Mouse (Mus musculus): Measurements from ENCODE around the gene Hist4h4. TPM values are rescaled to one million over a fixed set of nuclear protein-coding genes. Genes with fewer than 3 reads are reported as not detected.

Hist4h4 gene
- 0.08 and 0.10 TPM in 2 replicates for polyA plus RNA-seq (2021; fragmentation: Nextera tagmentation)
- long read RNA-seq, experiment 1, result 0 reads
- long read RNA-seq, experiment 2, result 0 reads

DNA sequence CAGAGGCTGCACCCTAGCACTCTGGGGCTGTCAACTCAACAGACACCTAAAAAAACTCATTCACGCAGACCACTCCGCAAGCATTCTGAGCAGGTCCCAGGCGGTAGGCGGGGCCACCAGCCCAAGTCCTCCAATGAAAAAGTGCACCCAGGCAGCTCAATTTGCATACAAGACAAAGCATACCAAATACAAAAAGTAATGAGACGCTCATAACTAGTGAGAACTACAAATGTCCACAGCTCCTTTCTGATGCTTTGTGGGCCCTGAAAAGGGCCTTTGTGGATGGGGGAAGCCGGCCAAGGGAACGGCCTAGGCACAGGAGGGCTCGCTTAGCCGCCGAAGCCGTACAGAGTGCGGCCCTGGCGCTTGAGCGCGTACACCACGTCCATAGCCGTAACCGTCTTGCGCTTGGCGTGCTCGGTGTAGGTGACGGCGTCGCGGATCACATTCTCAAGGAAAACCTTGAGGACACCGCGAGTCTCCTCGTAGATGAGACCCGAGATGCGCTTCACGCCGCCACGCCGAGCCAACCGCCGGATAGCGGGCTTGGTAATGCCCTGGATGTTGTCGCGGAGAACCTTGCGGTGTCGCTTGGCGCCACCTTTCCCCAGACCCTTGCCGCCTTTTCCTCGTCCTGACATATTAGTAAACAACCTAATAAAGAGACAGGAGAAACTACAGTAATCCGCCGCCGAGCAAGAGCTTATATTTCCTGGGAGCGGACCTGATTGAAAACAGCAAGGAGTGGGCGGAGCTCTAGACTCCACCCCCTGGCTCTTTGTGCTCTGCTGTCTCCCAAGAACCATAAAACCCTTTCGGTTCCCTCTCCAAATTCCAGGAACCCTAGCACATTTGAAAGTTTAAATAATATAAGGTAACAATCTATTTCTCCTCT is at the start of gene Hist4h4:
TSS of gene Hist4h4 (minus strand) at position 677 of the 895 bp plus-strand sequence.

DNA sequence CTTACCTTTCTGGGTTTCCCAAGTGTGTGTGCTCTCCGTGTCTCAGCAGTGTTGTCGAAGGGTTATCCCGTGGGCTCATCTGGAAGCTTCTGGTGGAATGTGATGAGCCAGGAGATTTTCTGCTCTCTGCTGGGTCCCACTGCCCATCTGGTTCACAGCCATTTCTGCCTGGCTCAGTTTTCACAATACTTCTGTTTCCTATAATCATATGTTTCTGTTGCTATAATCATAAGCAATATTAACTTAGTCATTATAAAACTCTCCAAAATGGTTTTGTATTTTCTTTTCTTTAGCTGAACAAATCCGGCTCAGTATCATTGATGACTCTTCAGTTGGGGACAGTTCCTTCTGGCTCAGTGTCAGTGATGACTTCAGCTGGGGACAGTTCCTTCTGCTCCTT is 31.1 kb upstream of the Hist4h4 start, which contains the start of gene Smco3:
TSS of gene Smco3 (minus strand) at position 101 of the 400 bp plus-strand sequence.

DNA sequence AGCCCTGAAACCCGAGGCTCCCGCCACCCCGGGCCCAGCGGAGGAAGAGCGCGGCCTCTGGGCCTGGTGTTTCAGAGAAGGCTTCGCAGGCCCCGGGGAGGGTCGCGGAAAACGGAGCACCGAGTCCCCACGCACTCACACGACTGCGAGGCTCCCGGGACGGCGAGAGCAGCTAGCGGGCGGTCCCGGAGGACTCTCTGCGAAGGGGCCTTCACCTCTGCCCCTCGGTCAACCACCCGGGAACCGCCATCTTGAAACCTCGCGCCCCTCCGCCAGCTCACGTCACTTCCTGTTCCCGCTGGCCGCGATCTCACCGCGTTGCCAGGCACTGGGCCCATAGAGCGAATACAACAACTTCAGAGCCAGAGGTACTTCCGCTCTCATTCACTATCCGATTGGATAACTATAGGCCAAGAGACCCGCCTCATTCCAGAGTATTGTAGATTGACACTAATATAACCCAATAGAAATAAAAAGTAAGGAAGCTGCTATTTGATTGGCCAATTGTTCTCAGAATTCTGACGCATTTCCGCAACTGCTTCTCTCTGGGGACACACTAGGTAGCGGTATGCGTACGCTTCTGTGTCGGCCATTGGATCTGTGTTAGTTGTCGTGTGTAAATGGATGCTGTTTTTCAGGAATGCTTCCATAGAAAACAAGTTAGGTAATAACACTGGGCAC is 23.8 kb upstream of the Hist4h4 start, which contains the start of gene Wbp11:
TSS of gene Wbp11 (minus strand) at position 353 of the 681 bp plus-strand sequence.

GRCm38 (mm10) chr6:136827516-136827880 is 23.3 kb upstream of the Hist4h4 start, which contains the start of gene BC049715:
BC049715 (plus strand) TSS chr6:136827626.

GRCm38 (mm10) chr6:136808014-136808417 is 3.8 kb upstream of the Hist4h4 start, which contains the start of gene H2afj:
H2afj (plus strand) TSS chr6:136808244.

GRCm38 (mm10) chr6:136781377-136781986 is 22.7 kb downstream of the Hist4h4 start, which contains the start of gene Gucy2c:
Gucy2c (minus strand) TSS chr6:136781765.

Small RNA genes within 50 kb of the gene (microRNA-seq; reads per million reads assigned to microRNA genes)
- gene Gm44364, result not detected

Other genes starting within 250 kb of the Hist4h4 start
- gene Plbd1, start 142.5 kb downstream of the Hist4h4 start, polyA plus RNA-seq (2021; fragmentation: Nextera tagmentation), result 0.11 and 0.55 TPM in 2 replicates
- 0.04 and 0.05 TPM in 2 replicates for gene Gucy2c, start 22.6 kb downstream of the Hist4h4 start, polyA plus RNA-seq (2021; fragmentation: Nextera tagmentation)
- gene H2afj, start 3.8 kb upstream of the Hist4h4 start, polyA plus RNA-seq (2021; fragmentation: Nextera tagmentation), result 223 and 234 TPM in 2 replicates
- 4.6 and 6.7 TPM in 2 replicates for gene BC049715, start 23.2 kb upstream of the Hist4h4 start, polyA plus RNA-seq (2021; fragmentation: Nextera tagmentation)
- 40.5 and 46.6 TPM in 2 replicates for gene Wbp11, start 23.8 kb upstream of the Hist4h4 start, polyA plus RNA-seq (2021; fragmentation: Nextera tagmentation)
- 8.7 and 9.6 TPM in 2 replicates for gene Smco3, start 31.0 kb upstream of the Hist4h4 start, polyA plus RNA-seq (2021; fragmentation: Nextera tagmentation)
- gene Art4, start 53.3 kb upstream of the Hist4h4 start, polyA plus RNA-seq (2021; fragmentation: Nextera tagmentation), result not detected in 2 replicates
- gene Mgp, start 71.4 kb upstream of the Hist4h4 start, polyA plus RNA-seq (2021; fragmentation: Nextera tagmentation), result 66.6 and 72.6 TPM in 2 replicates
- gene Erp27, start 117.8 kb upstream of the Hist4h4 start, polyA plus RNA-seq (2021; fragmentation: Nextera tagmentation), result 0.55 and 0.62 TPM in 2 replicates
- gene Pde6h, start 119.4 kb upstream of the Hist4h4 start, polyA plus RNA-seq (2021; fragmentation: Nextera tagmentation), result 0.33 and 0.51 TPM in 2 replicates
- 19.7 and 20.4 TPM in 2 replicates for gene Arhgdib, start 137.5 kb upstream of the Hist4h4 start, polyA plus RNA-seq (2021; fragmentation: Nextera tagmentation)